Mouse (Mus musculus): ENCODE measurements around the gene Fam243. TPM values are rescaled to one million over a fixed set of nuclear protein-coding genes. Genes with fewer than 3 reads are reported as not detected.

Gene Fam243
- not detected in 2 replicates for polyA plus RNA-seq (2012; ENCODE audit: insufficient read depth, insufficient read length, low replicate concordance, missing spikeins)

- H3K27ac ChIP-seq (ENCODE audit: insufficient read depth, low read depth, low read length), result no peak within 1 kb of the TSS
- H3K4me3 ChIP-seq (ENCODE audit: insufficient read depth, low read depth, low read length), result no peak within 1 kb of the TSS
- no peaks in the 10 kb centered on the region for H3K4me1 ChIP-seq (ENCODE audit: control insufficient read depth, insufficient read depth, low read length)
- TF ChIP-seq CTCF (IDR thresholded peaks at IDR 0.05; ENCODE audit: insufficient read depth, low read depth, low read length) (no peak), POLR2A (IDR thresholded peaks at IDR 0.05; ENCODE audit: insufficient read depth, low read depth, low read length) (no peak)
- WGBS, result 95% methylated on average over 8 of the region's 8 CpGs
Observed at GRCm38 (mm10) chr16:92321341-92321740, at the start of gene Fam243. Fam243 (minus strand) TSS chr16:92321441.

- no peak for TF ChIP-seq POLR2A (IDR thresholded peaks at IDR 0.05; ENCODE audit: insufficient read depth, low read depth, low read length)
- no peak for TF ChIP-seq CTCF (IDR thresholded peaks at IDR 0.05; ENCODE audit: insufficient read depth, low read depth, low read length)
- Histone ChIP-seq H3K4me1 (ENCODE audit: control insufficient read depth, insufficient read depth, low read length) (peaks cover 5% of the 10 kb centered on the region; the same call in 1 of the 2 replicates), H3K4me3 (ENCODE audit: insufficient read depth, low read depth, low read length) (no peak overlapping the region), H3K27ac (ENCODE audit: insufficient read depth, low read depth, low read length) (no peak overlapping the region)
- 84% methylated on average over 2 of the region's 2 CpGs for WGBS
Observed at GRCm38 (mm10) chr16:92369260-92369659, 48.0 kb upstream of the Fam243 start.

- H3K4me1 ChIP-seq (ENCODE audit: control insufficient read depth, insufficient read depth, low read length), result no peaks in the 10 kb centered on the region
- H3K4me3 ChIP-seq (ENCODE audit: insufficient read depth, low read depth, low read length), result no peak overlapping the region
- 64% methylated on average over 7 of the region's 7 CpGs for WGBS
- TF ChIP-seq CTCF (IDR thresholded peaks at IDR 0.05; ENCODE audit: insufficient read depth, low read depth, low read length) (no peak), POLR2A (IDR thresholded peaks at IDR 0.05; ENCODE audit: insufficient read depth, low read depth, low read length) (no peak)
- no peak overlapping the region for H3K27ac ChIP-seq (ENCODE audit: insufficient read depth, low read depth, low read length)
Observed at GRCm38 (mm10) chr16:92365477-92365876, 44.2 kb upstream of the Fam243 start.

DNA sequence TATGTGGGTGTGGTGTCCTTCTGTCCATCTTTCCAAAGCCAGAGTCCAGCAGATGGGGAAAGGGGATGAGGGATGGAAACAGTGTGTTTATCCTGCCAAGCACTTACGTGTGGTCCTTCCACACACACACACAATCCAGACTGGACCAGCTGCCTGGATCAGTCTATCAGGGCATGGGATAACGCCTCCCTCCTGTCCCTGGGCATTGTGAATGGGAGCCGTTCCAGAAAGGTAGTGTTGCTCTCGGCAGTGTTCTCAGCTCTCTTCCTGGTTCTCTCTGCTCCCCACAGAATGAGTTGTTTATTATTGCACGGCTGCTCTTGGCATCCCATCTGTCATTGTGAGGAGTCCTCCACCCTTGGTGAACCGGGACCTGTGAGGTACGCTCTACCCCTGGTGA lies 39.5 kb upstream of the Fam243 start:
- 80% methylated on average over 7 of the region's 7 CpGs for WGBS
- H3K4me1 ChIP-seq (ENCODE audit: control insufficient read depth, insufficient read depth, low read length), result 0 out of 2 replicates have a peak, but pooled peaks cover 3% of the 10 kb centered on the region
- no peak overlapping the region for H3K27ac ChIP-seq (ENCODE audit: insufficient read depth, low read depth, low read length)
- no peak for TF ChIP-seq CTCF (IDR thresholded peaks at IDR 0.05; ENCODE audit: insufficient read depth, low read depth, low read length)
- no peak for TF ChIP-seq POLR2A (IDR thresholded peaks at IDR 0.05; ENCODE audit: insufficient read depth, low read depth, low read length)
- H3K4me3 ChIP-seq (ENCODE audit: insufficient read depth, low read depth, low read length), result no peak overlapping the region

DNA sequence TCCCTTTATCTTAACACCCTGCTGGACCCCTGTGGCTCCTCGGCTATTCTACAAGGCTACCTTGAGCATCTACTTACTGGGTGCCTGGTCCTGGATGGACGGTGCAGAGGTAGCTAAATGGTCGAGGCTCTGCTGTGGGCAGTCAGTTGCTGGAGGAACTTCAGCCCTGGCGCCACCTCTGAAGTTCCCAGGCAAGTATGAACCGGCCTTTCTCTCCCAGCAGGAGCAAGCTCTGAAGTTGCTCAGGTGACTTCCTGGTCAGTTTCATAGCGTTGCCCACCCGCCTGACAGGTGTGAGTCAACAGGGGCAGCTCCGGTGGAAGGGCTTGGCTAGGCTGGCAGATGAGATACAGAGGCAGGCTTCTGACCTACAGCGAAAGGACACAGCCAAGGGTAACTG lies 38.0 kb upstream of the Fam243 start, which contains the start of gene Kcne1:
TSS of gene Kcne1 (minus strand) at position 240 of the 400 bp plus-strand sequence.
- Histone ChIP-seq H3K27ac (ENCODE audit: insufficient read depth, low read depth, low read length) (no peak within 1 kb of the TSS), H3K4me3 (ENCODE audit: insufficient read depth, low read depth, low read length) (no peak within 1 kb of the TSS), H3K4me1 (ENCODE audit: control insufficient read depth, insufficient read depth, low read length) (0 out of 2 replicates have a peak, but pooled peaks cover 3% of the 10 kb centered on the region)
- TF ChIP-seq CTCF (IDR thresholded peaks at IDR 0.05; ENCODE audit: insufficient read depth, low read depth, low read length), result no peak
- no peak for TF ChIP-seq POLR2A (IDR thresholded peaks at IDR 0.05; ENCODE audit: insufficient read depth, low read depth, low read length)
- WGBS, result 74% methylated on average over 9 of the region's 9 CpGs

DNA sequence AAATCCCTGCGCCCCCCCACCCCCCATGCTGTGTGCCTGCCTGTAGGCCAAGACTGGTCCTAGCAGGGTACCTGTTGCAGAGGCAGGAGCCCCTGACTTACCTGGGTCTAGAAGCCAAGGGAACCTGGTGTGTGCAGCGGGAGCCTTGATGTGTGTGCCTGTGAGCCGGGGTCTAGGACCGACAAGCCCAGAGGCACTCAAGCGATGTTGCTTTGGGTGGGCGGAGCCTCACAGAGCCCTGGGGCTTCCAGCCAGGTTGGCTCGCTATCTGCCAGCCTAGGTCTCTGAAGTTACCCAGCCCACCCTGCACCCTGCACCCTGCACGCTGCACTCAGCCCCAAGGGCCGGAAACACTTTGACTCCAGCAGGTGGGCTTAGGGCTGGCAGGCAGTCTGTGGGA lies 37.5 kb upstream of the Fam243 start:
- 0 out of 2 replicates have a peak, but pooled peaks cover 3% of the 10 kb centered on the region for H3K4me1 ChIP-seq (ENCODE audit: control insufficient read depth, insufficient read depth, low read length)
- H3K27ac ChIP-seq (ENCODE audit: insufficient read depth, low read depth, low read length), result no peak overlapping the region
- TF ChIP-seq CTCF (IDR thresholded peaks at IDR 0.05; ENCODE audit: insufficient read depth, low read depth, low read length) (no peak), POLR2A (IDR thresholded peaks at IDR 0.05; ENCODE audit: insufficient read depth, low read depth, low read length) (no peak)
- 37% methylated on average over 9 of the region's 9 CpGs for WGBS
- H3K4me3 ChIP-seq (ENCODE audit: insufficient read depth, low read depth, low read length), result no peak overlapping the region

GRCm38 (mm10) chr16:92357566-92357965 lies 36.3 kb upstream of the Fam243 start:
- no peak overlapping the region for H3K4me3 ChIP-seq (ENCODE audit: insufficient read depth, low read depth, low read length)
- TF ChIP-seq POLR2A (IDR thresholded peaks at IDR 0.05; ENCODE audit: insufficient read depth, low read depth, low read length), result no peak
- TF ChIP-seq CTCF (IDR thresholded peaks at IDR 0.05; ENCODE audit: insufficient read depth, low read depth, low read length), result no peak
- H3K27ac ChIP-seq (ENCODE audit: insufficient read depth, low read depth, low read length), result no peak overlapping the region
- 0 out of 2 replicates have a peak, but pooled peaks cover 3% of the 10 kb centered on the region for H3K4me1 ChIP-seq (ENCODE audit: control insufficient read depth, insufficient read depth, low read length)
- 65% methylated on average over 10 of the region's 10 CpGs for WGBS

DNA sequence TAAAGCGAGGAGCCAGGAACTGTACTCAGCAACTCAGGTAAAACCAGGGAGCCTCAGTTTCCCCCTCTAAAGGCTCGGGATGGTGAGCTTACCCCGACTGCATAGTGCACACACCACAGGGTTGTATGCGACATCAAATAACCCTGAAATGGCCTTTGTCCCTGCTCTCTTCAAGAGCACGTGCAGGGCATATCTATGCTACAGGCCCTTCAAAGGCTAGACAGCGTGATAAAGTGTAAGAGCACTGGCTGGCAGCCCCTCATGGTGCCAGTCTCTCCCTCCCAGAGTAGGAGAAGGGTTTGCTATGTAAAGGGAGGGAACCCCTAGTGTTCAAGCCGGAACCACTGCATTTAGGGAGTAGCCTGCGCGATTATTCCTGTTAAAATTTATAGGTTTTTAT lies 35.8 kb upstream of the Fam243 start:
- Histone ChIP-seq H3K27ac (ENCODE audit: insufficient read depth, low read depth, low read length) (no peak overlapping the region), H3K4me1 (ENCODE audit: control insufficient read depth, insufficient read depth, low read length) (0 out of 2 replicates have a peak, but pooled peaks cover 3% of the 10 kb centered on the region), H3K4me3 (ENCODE audit: insufficient read depth, low read depth, low read length) (no peak overlapping the region)
- WGBS, result 88% methylated on average over 9 of the region's 9 CpGs
- TF ChIP-seq CTCF (IDR thresholded peaks at IDR 0.05; ENCODE audit: insufficient read depth, low read depth, low read length) (no peak), POLR2A (IDR thresholded peaks at IDR 0.05; ENCODE audit: insufficient read depth, low read depth, low read length) (no peak)

DNA sequence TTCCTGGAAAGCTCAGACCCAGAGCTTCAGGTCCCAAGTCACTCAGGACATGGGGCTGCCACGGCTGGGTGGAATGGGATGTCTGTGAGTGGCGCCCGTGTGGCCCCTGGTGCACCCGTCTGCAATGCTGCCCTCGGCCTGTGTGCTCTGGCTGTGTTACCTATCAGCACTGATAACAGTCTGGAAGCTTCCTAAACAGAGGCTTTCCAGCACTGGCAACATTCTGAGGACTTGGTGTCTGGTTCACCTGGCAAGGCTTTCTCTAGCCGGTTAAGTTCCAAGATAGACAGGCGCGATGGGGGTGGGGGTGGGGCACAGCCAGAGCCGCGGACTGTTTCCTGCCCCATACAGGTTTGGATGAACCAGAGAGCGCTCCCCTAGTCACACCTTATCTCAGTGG lies 34.7 kb upstream of the Fam243 start:
- 86% methylated on average over 11 of the region's 11 CpGs for WGBS
- Histone ChIP-seq H3K4me3 (ENCODE audit: insufficient read depth, low read depth, low read length) (no peak overlapping the region), H3K4me1 (ENCODE audit: control insufficient read depth, insufficient read depth, low read length) (0 out of 2 replicates have a peak, but pooled peaks cover 3% of the 10 kb centered on the region), H3K27ac (ENCODE audit: insufficient read depth, low read depth, low read length) (no peak overlapping the region)
- TF ChIP-seq POLR2A (IDR thresholded peaks at IDR 0.05; ENCODE audit: insufficient read depth, low read depth, low read length) (no peak), CTCF (IDR thresholded peaks at IDR 0.05; ENCODE audit: insufficient read depth, low read depth, low read length) (no peak)
